Mouse (Mus musculus) megakaryocyte, embryonic 14.5 days (primary cell): ENCODE measurements around the gene Arhgef33. TPM values are rescaled to one million over a fixed set of nuclear protein-coding genes. Genes with fewer than 3 reads are reported as not detected.
A peak's percentile ranks its signal among the peaks of the same experiment; 100 is the strongest.
"Not testable (repeated sequence)": the region's sequence is repeated elsewhere in the genome, so short reads cannot be mapped to it uniquely, and the experiment has no call there.

ENCODE experiments used
- H3K27me3 ChIP-seq: replicated peaks from 2 replicates; pipeline ENCODE3; 2012; ENCODE audit warnings: inconsistent platforms
- H3K36me3 ChIP-seq: replicated peaks from 2 replicates; pipeline ENCODE3; 2012; ENCODE audit warnings: low read length, inconsistent platforms, mixed read lengths
- H3K4me1 ChIP-seq: 2 replicates; pipeline ENCODE4 v1.6.1; 2012; ENCODE audit warnings: inconsistent platforms
- H3K4me3 ChIP-seq: replicated peaks from 2 replicates; pipeline ENCODE3; 2012; ENCODE audit warnings: moderate library complexity, mild to moderate bottlenecking, inconsistent platforms
- H3K9me3 ChIP-seq: 2 replicates; pipeline ENCODE4 v1.6.1; 2012; ENCODE audit warnings: inconsistent platforms
- FLI1 ChIP-seq: IDR thresholded peaks from 2 replicates; pipeline ENCODE4 v1.6.1; 2012; ENCODE audit warnings: low read length, inconsistent platforms, mixed read lengths
- GATA1 ChIP-seq: IDR thresholded peaks from 3 replicates; pipeline ENCODE4 v1.6.1; 2012; ENCODE audit warnings: mixed read lengths, low read length, inconsistent platforms, borderline replicate concordance
- polyA plus RNA-seq: library from polyadenylated mRNA; stranded (reverse); fragments of >175 nt; gene quantifications from 2 replicates; pipeline ENCODE4 v1.2.3, GENCODE M21; 2012; ENCODE audit warnings: low replicate concordance; ENCODE audit not compliant: insufficient read depth

The Arhgef33 gene
- polyA plus RNA-seq, 1 experiment, result not detected

DNA sequence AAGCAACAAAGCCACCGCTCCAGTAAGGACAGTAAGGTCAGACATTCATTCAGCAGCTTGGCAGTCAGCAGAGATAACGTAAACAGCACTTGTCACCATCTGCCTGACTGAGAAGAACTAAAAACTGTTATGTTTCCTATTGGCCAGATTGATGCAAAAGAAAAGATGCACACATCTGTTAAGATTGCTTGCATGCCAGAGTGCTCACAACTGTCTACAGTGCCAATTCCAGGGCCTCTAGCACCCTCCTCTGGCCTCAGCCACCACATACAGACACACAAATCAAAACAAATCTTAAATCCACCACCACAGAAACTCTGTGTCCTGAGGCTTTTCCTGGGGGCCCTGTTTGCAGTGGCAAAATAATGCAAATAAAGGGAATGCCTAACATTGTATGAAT is 25.2 kb downstream of the Arhgef33 start:
- Histone ChIP-seq H3K36me3 (no peaks in the 10 kb centered on the region), H3K4me1 (no peaks in the 10 kb centered on the region), H3K4me3 (no peak overlapping the region), H3K9me3 (no peaks in the 10 kb centered on the region), H3K27me3 (peaks cover 15% of the 10 kb centered on the region)
- no peak for TF ChIP-seq FLI1
- TF ChIP-seq GATA1, result no peak

DNA sequence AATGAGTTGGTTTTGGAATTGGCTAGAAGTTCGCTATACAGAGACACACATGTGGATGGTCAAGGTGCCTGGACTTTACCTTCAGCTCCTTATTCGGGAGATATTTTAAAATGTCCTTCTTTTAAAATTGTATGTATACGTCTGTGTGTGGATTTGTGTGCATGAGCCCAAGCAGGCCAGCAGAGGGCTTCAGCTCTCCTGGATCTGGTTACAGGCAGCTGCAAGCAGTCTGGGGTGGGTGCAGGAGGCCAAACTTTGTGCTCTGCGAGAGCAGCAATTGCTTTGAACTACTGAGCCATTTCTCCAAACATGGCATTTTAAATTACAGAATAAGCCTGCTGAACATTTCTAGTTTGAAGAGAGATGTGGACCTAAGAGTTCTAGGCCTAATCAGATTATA is 38.1 kb downstream of the Arhgef33 start:
- peaks cover 8% of the 10 kb centered on the region for H3K27me3 ChIP-seq
- TF ChIP-seq GATA1 (no peak), FLI1 (no peak)
- H3K36me3 ChIP-seq, result no peaks in the 10 kb centered on the region
- peaks cover 9% of the 10 kb centered on the region; the same call in 1 of the 2 replicates for H3K9me3 ChIP-seq
- no peak overlapping the region for H3K4me3 ChIP-seq
- H3K4me1 ChIP-seq, result no peaks in the 10 kb centered on the region

DNA sequence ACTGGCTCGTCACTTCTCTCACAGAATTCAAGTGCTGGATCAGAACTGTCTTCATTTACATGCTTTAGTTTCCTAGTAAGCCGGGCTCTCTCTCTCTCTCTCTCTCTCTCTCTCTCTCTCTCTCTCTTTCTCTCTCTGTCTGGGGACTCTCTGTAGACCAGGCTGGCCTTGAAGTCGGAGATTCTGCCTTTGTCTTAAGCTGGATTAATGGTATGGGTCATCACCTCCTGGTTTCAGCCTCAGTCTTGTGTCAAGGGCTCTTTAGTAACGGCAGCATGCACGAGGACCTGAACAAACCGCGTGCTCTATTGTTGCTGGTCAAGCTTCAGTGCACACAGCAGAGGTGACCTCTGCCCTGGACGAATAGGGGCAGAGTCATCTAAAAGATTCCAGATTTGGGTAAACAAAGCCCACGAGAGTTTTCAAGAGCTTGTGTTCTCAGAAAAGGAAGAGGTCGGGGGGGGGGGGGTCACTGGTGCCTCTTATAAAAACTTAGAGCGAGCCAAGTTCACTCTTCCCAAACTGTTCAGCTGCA is 39.5 kb downstream of the Arhgef33 start:
- no peaks in the 10 kb centered on the region for H3K4me1 ChIP-seq
- H3K4me3 ChIP-seq, result no peak overlapping the region
- peaks cover 9% of the 10 kb centered on the region; the same call in 1 of the 2 replicates for H3K9me3 ChIP-seq
- TF ChIP-seq GATA1, result no peak
- TF ChIP-seq FLI1, result no peak
- H3K27me3 ChIP-seq, result peaks cover 10% of the 10 kb centered on the region
- no peaks in the 10 kb centered on the region for H3K36me3 ChIP-seq

GRCm38 (mm10) chr17:80347234-80347633 is 40.0 kb downstream of the Arhgef33 start:
- no peak overlapping the region for H3K4me3 ChIP-seq
- H3K9me3 ChIP-seq, result peaks cover 9% of the 10 kb centered on the region; the same call in 1 of the 2 replicates
- TF ChIP-seq FLI1, result no peak
- TF ChIP-seq GATA1, result no peak
- H3K4me1 ChIP-seq, result no peaks in the 10 kb centered on the region
- peaks cover 10% of the 10 kb centered on the region for H3K27me3 ChIP-seq
- no peaks in the 10 kb centered on the region for H3K36me3 ChIP-seq

GRCm38 (mm10) chr17:80360245-80360644 is 53.0 kb downstream of the Arhgef33 start:
- H3K9me3 ChIP-seq, result peaks cover 23% of the 10 kb centered on the region
- no peak overlapping the region for H3K4me3 ChIP-seq
- H3K27me3 ChIP-seq, result peaks cover 20% of the 10 kb centered on the region
- H3K36me3 ChIP-seq, result no peaks in the 10 kb centered on the region
- TF ChIP-seq GATA1 (no peak), FLI1 (no peak)
- no peaks in the 10 kb centered on the region for H3K4me1 ChIP-seq

GRCm38 (mm10) chr17:80367276-80367675 is 60.1 kb downstream of the Arhgef33 start:
- Histone ChIP-seq H3K4me1 (no peaks in the 10 kb centered on the region), H3K4me3 (no peak overlapping the region), H3K9me3 (peaks cover 20% of the 10 kb centered on the region), H3K36me3 (no peaks in the 10 kb centered on the region), H3K27me3 (peaks cover 31% of the 10 kb centered on the region)
- no peak for TF ChIP-seq GATA1
- TF ChIP-seq FLI1, result no peak

DNA sequence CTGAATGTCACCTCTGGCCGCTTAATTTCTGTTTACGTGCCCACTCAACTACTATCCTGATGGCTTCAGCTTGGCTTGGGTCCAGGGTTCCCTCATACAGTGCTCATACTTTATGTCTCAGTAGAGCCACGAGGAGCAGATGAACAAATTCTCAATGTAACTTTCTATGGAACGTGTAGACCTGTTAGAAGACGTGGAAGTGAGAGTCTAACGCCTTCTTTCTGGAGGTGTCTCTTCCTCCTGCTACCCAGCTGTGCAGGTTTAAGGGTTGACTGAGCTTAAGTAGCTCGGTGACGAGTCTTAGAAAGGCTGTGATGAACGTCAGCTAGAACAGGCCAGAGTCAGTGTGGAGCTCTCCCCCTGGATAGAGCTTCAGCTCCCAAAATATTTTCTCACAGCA is 61.4 kb downstream of the Arhgef33 start:
- Histone ChIP-seq H3K36me3 (no peaks in the 10 kb centered on the region), H3K27me3 (peaks cover 42% of the 10 kb centered on the region), H3K4me3 (no peak overlapping the region), H3K9me3 (peaks cover 15% of the 10 kb centered on the region), H3K4me1 (peaks cover 10% of the 10 kb centered on the region)
- TF ChIP-seq FLI1 (no peak), GATA1 (no peak)

GRCm38 (mm10) chr17:80372989-80373725 is 66.0 kb downstream of the Arhgef33 start, which contains the start of gene Gm10190:
Gene Gm10190, minus strand, starts transcription at chr17:80373541.
- Histone ChIP-seq H3K36me3 (no peaks in the 10 kb centered on the region), H3K4me3 (peak within 1 kb of the TSS; percentile 92), H3K4me1 (peaks cover 14% of the 10 kb centered on the region), H3K27me3 (peaks cover 74% of the 10 kb centered on the region), H3K9me3 (peaks cover 17% of the 10 kb centered on the region)
- TF ChIP-seq FLI1 (no peak), GATA1 (no peak)

GRCm38 (mm10) chr17:80373726-80374096 is 66.5 kb downstream of the Arhgef33 start:
- Histone ChIP-seq H3K27me3 (peaks cover 72% of the 10 kb centered on the region), H3K4me1 (peaks cover 14% of the 10 kb centered on the region), H3K9me3 (peaks cover 17% of the 10 kb centered on the region), H3K4me3 (peak overlapping the region; percentile 92), H3K36me3 (no peaks in the 10 kb centered on the region)
- no peak for TF ChIP-seq FLI1
- no peak for TF ChIP-seq GATA1

DNA sequence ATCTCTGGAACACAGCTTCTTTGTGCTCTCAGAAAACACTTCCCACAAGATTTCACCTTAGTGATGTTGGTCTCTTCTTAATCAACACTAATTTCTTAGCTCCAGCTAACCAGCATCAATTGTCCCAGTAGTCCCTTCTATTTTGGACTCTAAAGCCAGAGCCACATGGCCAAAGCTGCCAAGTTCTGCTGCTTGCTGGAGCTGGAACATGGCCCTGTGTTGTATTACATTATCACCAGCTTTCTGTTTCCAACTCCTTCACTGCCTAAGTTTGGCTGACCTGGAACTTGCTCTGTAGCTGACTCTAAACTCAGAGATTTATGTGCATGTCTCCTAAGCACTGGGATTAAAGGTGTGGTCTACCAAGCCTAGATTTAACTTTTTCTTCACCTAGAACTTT is 71.2 kb downstream of the Arhgef33 start:
- H3K9me3 ChIP-seq, result peaks cover 11% of the 10 kb centered on the region
- H3K4me3 ChIP-seq, H3K4me1 ChIP-seq: not testable (repeated sequence)

More for the DNA sequence above, 71.2 kb downstream of the Arhgef33 start:
- H3K27me3 ChIP-seq, result peaks cover 53% of the 10 kb centered on the region
- not testable (repeated sequence) for H3K36me3 ChIP-seq
